ENCODE assay signal across 8 mouse cellular contexts in the genomic region with DNA sequence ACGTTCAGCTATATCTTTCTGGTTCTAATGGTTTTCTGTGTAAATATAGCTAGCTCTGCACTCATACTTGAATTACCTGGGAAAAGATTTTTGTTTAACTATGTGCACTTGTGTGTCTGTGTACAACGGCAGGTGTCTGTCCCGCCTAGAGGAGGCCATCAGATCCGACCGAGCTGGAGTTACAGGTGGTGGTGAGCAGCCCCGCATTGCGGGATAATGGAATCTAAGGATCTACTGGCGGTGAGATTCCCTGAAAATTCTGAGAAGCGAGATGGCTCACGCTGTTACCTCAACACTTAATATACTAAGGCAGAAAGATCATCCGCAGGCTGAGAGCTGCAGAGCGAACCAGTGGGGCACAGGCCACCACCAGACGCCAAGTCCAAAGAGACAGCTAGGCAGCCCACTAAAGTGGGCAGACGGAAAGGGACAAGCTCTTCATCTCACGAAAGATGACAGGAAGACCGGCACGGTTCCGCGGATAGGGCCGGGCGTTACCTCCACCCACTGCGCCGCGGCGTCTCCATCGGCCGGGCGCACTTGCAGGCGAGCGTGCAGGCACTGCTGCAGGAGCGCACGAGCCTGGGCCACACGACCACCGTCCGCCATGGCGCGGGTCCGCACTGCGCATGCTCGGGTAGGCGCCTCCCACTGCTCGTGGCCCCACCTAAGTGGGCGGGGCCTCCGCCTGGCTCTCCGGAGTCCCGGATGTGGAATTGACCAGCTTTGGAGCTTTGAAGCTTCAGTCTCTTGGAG. TPM values are rescaled to one million over a fixed set of nuclear protein-coding genes. Genes with fewer than 3 reads are reported as not detected.
DNase-seq lines count a peak whose midpoint lies in the region; ATAC-seq lines count a peak whose summit lies in the region.

TSS of gene Dtd2 (minus strand) at position 625 of the 756 bp plus-strand sequence.

- WGBS in hindbrain, embryonic 16.5 days, result 2% methylated on average over 46 of the region's 46 CpGs
- WGBS in macrophage (ENCODE audit: missing documents), result 2% methylated on average over 45 of the region's 46 CpGs

- peak within 1 kb of the TSS; percentile 86 for H3K4me3 ChIP-seq in hindbrain, embryonic 16.5 days (ENCODE audit: low read length)
- peak within 1 kb of the TSS; percentile 81 for H3K4me3 ChIP-seq in macrophage (ENCODE audit: inconsistent target)

- H3K4me1 ChIP-seq in hindbrain, embryonic 16.5 days (ENCODE audit: control insufficient read depth, insufficient read depth, low read depth, low read length), result peaks cover 7% of the 10 kb centered on the region; the same call in 1 of the 2 replicates

- peak; percentile 97 for ATAC-seq in hindbrain, embryonic 16.5 days

- H3K27ac ChIP-seq in hindbrain, embryonic 16.5 days (ENCODE audit: low read depth, low read length), result peak within 1 kb of the TSS; percentile 84
- 0 out of 2 replicates have a peak within 1 kb of the TSS, but pooled peaks have one; percentile 22 for H3K27ac ChIP-seq in macrophage

- H3K9me3 ChIP-seq in hindbrain, embryonic 16.5 days (ENCODE audit: control insufficient read depth, low read length), result no peaks in the 10 kb centered on the region

- H3K4me2 ChIP-seq in hindbrain, embryonic 16.5 days (ENCODE audit: low read length), result peak within 1 kb of the TSS; percentile 81

- H3K36me3 ChIP-seq in hindbrain, embryonic 16.5 days (ENCODE audit: control insufficient read depth, insufficient read depth, low read length), result no peaks in the 10 kb centered on the region
- H3K36me3 ChIP-seq in macrophage (ENCODE audit: inconsistent target), result no peaks in the 10 kb centered on the region

- H3K79me2 ChIP-seq in macrophage (ENCODE audit: inconsistent target), result no peaks in the 10 kb centered on the region

- peak within 1 kb of the TSS; percentile 85 for H3K9ac ChIP-seq in hindbrain, embryonic 16.5 days (ENCODE audit: low read depth, low read length)

- no peaks in the 10 kb centered on the region for H3K27me3 ChIP-seq in hindbrain, embryonic 16.5 days (replicated peaks; ENCODE audit: control insufficient read depth, insufficient read depth, low read length)

- DNase-seq in R1 (ENCODE audit: low read depth, low spot score), result peak; percentile 88
- peak; percentile 94 to 97 for DNase-seq in cerebellum, postnatal 25 days
- peak; percentile 90 to 93 for DNase-seq in frontal cortex, postnatal 36 days (ENCODE audit: low spot score in 2 of 2)
- peak; percentile 91 to 92 for DNase-seq in left cerebral cortex, adult 18-20 months (ENCODE audit: low spot score in 2 of 2)
- DNase-seq in right cerebral cortex, adult 18-20 months, result peak; percentile 91
- peak; percentile 82 for DNase-seq in urinary bladder, postnatal 10 days (ENCODE audit: low spot score)

RNA-seq across cellular contexts. Expression of gene Dtd2, which starts in this region (rescaled TPM):
- 19.5 and 20.3 TPM in 2 replicates for polyA plus RNA-seq in hindbrain, embryonic 16.5 days (2015; fragmentation: Nextera tagmentation; extraction: Ambion mirVana)
- 10 to 100 TPM in 1 of 2 experiments, 1 to 10 TPM in 1; 8.9 to 12.1 TPM for total RNA-seq in left cerebral cortex, adult 18-20 months (2021)
- 10 to 100 TPM in 3 of 26 experiments, 1 to 10 TPM in 18, under 1 TPM in 4, not detected in 1; 0.54 to 13.7 (median 3.6) TPM for total RNA-seq in macrophage (2018; cell fraction: chromatin; rRNA removed)
- 10 to 100 TPM in 18 of 26 experiments, 1 to 10 TPM in 8; 6.5 to 16.8 (median 11.4) TPM for total RNA-seq in macrophage (2018; cell fraction: cytosol; rRNA removed)
- 10 to 100 TPM in 6 of 26 experiments, 1 to 10 TPM in 20; 1.0 to 13.8 (median 5.3) TPM for total RNA-seq in macrophage (2018; cell fraction: nucleus; rRNA removed)
- polyA plus RNA-seq in macrophage (2018), result 8.4 to 14.7 TPM (median 12.0 TPM) in 3 replicates

Comparison
In these comparisons a context has a peak if more than half of its experiments do, and no peak if none do; other contexts are left out.
1. Peak in every context shown above with its lines: DNase-seq, ATAC-seq, H3K4me3 ChIP-seq and H3K27ac ChIP-seq.